Mouse (Mus musculus): ENCODE measurements around the gene Pnp2.
"Not testable (repeated sequence)": the region's sequence is repeated elsewhere in the genome, so short reads cannot be mapped to it uniquely, and the experiment has no call there.

Gene Pnp2

DNA sequence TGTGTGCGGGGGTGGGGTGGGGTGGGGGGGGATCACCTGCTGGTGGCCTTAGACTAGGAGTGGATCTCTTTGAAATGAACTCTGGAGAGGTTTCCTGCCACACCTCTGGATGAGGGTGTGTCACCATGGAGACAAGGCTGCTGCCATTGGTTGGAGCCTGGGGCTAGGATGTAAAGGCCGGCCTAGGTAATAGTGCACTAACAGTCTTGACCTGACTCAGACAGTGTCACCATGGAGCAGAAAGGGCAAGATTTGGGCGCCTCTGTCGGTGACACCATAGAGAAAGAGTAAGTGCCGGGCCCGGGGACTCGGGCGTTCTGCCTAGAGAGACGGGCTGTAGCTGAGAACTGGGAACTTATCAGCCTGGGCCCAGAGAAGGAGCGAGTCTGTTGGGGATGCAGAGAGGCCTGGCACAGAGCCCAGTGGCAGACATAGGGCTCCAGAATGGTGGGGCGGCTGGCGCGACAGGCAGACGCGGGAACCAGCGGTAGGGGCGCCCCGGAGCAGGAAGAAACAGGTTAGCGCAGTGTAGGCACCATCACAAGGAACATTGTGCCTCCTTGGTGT is at the start of gene Pnp2:
Gene Pnp2, plus strand, starts transcription at position 51 of the 567 bp plus-strand sequence.
- not testable (repeated sequence) for DNase-seq (ENCODE audit: low read depth, low spot score)

DNA sequence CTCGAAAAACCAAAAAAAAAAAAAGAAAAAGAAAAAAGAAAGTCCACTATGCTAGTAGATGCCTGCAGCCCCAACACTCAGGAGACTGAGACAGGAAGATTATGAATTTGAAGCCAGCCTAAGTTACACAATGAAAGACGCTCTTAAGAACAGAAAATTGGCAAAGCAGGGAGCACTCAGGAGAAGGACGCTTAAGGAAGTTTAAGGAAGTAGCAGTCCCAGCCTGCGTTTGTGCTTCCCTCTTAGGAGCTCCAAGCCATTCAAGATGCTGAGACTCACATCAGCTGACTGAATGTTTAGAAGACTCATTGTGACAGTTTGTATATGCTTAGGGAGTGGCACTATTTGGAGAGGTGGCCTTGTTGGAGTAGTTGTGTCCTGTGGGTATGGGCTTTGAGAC is 47.7 kb upstream of the Pnp2 start:
- DNase-seq (ENCODE audit: low read depth, low spot score): no peak

DNA sequence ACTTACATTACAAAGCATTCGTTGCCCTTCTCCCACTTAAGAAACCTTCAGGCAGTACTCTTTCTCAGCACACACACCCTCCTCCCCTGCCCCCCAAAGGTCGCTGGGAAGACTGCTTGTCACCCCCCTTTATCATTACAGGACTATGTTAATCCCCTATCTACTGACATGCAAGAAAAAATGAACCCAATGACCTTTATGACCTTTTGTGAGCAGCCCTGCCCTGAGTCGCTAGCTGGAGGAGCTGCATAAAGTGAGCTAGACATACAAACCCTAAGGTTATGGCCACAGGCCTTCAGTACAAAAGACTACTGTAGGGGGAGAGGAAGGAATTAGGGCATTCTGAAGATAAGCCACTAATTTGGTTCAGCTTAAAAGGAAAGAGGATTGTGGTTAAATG is 44.4 kb upstream of the Pnp2 start:
- DNase-seq (ENCODE audit: low read depth, low spot score): no peak

DNA sequence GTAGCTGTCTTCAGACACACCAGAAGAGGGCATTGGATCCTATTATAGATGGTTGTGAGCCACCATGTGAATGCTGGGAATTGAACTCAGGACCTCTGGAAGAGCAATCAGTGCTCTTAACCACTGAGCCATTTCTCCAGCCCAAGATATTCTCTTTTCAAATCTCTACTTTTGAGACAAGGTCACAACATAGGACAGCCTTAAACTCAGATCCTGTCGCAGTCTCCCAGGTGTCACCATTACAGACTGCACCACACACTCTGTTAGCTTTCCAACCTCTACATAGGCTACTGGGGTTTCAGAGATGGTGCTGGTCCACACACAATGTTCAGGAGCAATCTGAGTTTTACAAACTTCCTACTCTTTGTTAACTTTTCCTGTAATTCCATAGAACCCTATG is 32.4 kb upstream of the Pnp2 start:
- not testable (repeated sequence) for DNase-seq (ENCODE audit: low read depth, low spot score)

DNA sequence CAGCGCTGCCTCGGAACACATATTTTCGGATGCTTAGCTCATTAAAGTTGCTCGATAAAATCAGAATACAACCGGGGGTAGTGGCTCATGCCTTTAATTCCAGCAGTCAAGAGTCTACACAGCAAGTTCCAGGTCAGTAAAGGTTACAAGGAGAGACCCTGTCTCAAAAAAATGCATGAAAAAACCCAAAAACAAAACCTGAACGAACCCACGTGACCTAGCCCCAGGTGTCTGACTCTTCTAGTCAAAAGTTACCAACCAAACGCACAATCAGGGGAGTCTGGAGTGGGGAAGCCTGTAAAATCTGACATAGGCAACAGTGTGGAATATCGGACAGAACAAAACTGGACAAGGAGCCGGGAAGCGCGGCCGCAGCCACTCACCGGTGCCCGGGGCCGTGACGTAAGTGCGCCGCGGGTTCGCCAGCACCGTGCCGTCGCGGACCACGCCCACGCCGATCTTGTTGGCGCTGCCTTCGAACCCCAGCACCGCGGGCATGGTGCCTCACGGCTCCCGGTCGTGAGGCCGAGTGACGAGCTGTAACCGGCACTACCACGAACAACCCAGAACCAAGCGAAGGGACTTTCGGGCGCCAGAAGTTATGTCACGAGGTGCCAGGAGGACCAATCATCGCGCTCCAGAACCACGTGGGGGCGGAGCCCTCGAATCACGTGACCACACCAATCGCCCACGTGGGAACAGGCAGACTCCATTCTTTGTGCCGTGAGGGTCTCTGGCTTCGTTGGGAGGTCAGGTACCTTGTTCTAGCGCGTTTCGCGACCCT is 31.3 kb upstream of the Pnp2 start, which contains the start of the genes Osgep and Apex1:
Gene Osgep, minus strand, starts transcription at position 613 of the 784 bp plus-strand sequence.
Gene Apex1, plus strand, starts transcription at position 688 of the 784 bp plus-strand sequence.
- DNase-seq (ENCODE audit: low read depth, low spot score): peak; percentile 95

DNA sequence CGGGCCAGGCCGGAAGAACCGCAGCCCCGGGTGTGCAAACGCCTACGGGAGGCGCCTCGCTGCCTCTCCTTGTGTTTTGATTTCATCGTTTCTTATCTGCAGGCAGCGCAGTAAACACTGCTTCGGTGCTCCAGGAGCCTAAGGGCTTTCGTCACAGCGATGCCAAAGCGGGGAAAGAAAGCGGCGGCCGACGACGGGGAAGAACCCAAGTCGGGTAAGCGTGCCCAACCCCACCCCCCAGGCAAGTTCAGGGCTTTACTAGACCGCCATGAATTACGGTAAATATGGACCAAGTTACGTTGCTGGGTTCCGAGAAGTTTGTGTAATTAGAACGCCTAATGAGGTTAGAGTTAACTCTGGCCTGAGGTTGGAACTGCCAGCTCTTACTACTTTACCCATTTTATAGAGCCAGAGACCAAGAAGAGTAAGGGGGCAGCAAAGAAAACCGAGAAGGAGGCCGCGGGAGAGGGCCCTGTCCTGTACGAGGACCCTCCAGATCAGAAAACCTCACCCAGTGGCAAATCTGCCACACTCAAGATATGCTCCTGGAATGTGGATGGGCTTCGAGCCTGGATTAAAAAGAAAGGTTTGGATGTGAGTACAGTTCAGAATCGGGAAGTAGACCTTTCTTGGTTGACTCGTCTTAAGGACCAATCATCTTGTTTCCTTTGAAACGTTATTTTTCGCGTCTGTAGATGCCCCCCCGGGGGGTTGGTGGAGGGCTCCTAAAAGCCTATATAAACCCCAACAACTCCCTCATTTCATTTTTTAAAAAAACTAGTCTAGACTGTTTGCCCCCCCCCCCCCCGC is 30.5 kb upstream of the Pnp2 start:
- no peak for DNase-seq (ENCODE audit: low read depth, low spot score)

DNA sequence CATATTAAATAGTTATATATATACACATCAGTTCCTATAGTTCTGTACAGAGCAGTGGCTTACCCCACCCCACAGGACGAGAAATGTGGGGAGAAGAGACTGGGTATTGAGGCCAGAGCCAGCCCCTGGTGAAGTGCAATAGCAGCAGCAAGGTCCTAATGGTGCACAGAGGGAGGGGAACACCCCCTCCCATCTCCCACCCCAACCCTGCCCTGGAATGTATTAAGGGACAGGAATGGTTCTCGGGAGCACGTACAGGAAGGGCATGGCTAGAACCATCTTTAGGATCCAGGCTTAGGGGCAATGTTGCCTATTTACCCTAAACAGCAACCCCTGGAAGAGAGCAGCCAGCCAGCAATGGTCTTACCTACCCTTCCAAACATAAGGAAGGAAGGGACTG is 28.4 kb upstream of the Pnp2 start:
- DNase-seq (ENCODE audit: low read depth, low spot score): no peak

DNA sequence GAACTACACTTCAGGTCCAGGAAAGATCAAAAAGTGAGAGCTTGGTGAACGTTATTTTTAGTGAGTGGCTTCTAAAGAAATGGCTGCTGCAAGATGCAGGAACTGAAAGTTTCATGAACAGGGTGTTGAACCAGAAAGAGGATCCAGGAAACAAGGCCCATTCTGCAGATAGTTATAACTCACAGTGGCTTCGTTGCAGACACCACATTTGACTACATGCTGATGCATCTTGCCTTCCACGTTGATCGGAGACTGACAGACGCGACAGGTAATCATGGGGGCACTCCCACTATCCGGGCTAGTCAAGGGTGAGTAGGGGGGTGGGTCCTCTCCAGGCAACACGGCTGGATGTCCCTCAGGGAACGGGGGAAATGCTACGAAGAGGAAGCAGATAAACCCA is 25.8 kb upstream of the Pnp2 start:
- DNase-seq (ENCODE audit: low read depth, low spot score): no peak

DNA sequence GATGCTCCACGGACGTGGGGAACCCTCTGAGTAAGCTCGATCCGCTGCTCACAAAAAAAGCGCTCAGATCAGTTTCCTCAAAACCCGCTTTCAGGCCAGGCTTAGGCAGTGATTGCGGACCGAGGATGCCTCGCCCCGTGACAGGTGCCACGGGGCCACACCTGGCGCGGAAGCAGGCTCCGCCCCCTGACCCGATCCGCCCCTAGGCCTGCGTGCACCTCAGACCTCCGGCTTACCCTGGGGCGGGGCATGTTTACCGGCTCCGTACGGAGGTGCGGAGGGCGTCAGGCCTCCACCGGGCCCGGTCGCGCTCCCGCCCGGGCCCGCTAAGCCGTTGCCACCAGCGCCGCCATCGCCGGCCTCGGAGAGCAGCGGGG is 25.4 kb upstream of the Pnp2 start:
- no peak for DNase-seq (ENCODE audit: low read depth, low spot score)

DNA sequence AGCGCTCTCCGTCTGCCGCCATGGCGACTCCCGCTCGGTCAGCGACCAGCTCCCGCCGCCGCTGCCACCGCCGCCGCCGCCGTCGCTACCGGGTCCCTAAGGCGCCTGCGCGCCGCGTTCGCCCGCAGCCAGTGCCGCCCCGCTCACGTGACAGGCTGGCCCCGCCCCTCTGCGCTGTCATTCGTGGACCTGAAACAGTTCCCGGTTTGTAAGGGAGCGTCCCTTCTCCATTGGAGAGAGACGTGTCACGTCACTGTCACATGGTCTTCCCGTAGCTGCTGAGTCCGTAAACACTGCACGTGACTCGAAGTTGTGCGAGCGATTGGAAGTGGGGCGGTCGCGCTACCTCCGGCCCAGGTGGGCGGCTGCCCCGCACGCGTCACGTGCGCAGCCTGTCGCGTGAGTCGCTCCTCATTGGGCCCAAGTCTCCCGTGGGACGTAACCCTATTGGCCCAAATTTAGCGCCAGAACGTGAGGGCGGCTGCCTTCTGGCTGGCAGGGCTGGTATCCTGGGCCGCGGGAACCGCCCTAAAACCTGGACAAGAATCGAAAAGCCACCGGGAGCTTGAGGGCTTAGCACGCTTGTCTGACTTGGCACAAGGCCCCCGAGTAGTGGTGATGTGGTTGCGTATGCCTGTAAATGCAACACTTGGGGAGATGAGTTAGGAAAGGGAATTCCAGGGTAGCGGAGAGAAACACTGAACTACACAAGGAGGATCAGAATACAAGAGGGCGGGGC is 24.9 kb upstream of the Pnp2 start, which contains the start of the genes Pip4p1 and Pnp:
Gene Pip4p1, minus strand, starts transcription at position 103 of the 739 bp plus-strand sequence.
Gene Pnp, plus strand, starts transcription at position 329 of the 739 bp plus-strand sequence.
- peak; percentile 99 for DNase-seq (ENCODE audit: low read depth, low spot score)

DNA sequence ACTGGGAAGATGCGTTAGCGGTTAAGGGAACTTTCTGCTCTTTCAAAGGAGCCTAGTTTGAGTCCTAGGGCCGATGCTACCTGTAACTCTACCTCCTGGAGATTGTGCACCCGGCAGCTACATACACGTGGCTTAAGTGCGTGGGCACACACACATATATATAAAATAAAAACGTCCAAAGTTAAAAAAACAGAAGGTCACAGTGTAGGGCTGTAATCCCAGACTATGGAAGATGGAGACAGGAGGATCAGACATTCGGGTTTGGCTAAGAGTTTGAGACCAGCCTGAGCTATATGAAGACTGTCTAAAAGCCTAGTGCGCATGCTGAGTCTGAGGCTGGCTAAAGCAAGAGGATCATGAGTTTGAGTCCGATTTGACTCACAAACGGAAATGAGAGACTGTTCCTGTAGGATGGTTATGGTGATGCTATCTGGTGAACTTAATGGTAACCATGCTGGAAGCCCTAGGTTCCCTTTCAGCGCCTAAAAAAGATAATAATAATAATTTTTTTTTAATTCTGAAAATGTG is 24.2 kb upstream of the Pnp2 start:
- no peak for DNase-seq (ENCODE audit: low read depth, low spot score)

DNA sequence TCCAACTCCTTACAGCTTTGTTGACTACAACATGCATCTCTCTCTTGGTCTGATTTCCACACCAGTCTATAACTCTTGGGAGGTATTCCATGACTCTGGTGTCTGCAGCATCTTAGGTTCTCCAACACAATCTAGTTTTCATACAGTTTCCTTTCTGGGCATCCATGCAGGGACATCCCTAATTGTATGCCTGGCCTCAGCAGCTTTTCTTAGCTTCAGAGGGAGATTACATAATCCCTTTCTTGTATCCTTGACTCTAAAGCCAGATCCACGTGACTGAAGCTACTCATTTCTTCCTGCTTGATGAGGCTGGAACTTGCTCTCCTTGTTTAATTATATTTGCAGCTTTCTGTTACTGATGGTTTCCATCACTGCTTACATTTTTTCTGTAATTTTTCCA is 19.1 kb upstream of the Pnp2 start:
- DNase-seq (ENCODE audit: low read depth, low spot score): no peak

DNA sequence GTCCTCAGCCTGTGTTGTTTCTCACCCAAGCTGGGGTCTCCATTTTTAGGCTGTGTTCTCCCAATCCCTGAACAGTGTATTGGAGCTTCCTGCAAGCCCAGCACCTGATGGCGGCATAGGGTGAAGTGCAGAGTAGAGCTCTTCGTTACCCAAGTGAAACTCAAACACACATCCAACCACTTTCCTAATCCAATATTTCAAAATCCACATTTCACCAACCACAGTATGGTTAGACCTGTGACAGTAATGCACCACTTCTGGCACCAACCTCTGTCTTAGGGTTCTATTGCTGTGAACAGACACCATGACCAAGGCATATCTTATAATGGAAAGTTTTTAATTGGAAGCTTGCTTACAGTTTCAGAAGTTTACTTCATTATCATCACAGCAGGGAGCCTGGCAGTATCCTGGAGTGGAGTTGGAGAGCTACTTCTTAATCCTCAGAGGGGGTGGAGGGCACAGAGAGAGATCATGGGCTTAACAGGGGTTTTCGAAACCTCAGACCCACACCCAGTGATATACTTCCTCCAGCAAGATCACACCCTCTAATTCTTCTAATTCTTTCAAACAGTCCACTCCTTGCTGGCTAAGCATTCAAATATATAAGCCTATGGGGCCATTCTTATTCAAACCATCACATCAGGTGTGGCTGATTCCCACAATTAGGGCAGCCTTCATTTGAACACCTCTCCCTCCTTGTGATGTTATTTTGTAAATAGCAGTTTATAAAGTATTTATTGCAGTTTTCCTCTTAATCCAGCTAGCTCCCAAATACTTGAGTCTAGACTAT is 17.5 kb upstream of the Pnp2 start:
- DNase-seq (ENCODE audit: low read depth, low spot score): no peak

DNA sequence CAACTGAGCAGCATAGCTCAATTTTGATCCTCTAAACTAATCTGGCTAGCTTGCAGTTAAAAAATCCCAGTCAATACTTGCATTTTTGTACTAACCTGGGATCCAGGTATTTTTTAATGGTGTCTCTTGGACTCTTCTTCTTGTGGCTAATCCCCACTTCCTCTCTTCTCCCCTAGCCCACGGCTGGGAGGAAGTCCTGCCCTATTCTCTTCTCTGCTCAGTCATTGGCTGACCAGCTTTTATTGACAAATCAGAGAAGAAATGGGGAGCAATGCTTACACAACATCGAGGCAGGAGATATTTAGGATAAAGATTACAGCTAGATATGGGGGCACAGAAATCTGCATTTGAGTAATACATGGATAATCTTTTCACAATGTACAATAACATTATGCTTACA is 16.9 kb upstream of the Pnp2 start:
- DNase-seq (ENCODE audit: low read depth, low spot score): no peak

DNA sequence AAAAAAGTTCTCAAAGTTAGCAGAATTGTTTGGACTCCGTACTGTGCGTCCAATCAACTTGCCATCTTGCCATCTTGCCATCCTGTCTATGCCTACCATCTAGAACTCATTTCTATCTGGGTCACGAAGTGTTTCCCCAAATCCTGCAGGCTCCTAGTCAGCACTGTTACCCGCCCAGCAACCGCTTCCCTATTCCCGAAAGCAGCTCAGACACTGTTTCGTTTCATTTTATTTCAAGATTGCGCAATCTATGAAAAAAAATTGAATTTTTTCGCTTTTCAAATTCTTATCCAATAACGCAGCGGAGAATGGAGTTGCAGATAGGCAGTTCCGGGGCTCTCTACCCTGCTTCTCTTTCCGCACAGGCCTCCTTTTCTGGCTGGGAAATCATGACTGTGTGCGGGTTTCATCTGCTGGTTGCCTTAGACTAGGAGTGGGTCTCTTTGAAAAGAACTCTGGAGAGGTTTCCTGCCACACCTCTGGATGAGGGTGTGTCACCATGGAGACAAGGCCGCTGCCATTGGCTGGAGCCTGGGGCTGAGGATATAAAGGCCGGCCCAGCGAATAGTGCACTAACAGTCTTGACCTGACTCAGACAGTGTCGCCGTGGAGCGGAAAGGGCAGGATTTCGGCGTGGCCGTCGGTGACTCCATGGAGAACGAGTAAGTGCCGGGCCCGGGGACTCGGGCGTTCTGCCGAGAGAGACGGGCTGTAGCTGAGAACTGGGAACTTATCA is 11.7 kb upstream of the Pnp2 start, which contains the start of gene Gm49342:
Gene Gm49342, plus strand, starts transcription at position 586 of the 736 bp plus-strand sequence.
- peak; percentile 80 for DNase-seq (ENCODE audit: low read depth, low spot score)

DNA sequence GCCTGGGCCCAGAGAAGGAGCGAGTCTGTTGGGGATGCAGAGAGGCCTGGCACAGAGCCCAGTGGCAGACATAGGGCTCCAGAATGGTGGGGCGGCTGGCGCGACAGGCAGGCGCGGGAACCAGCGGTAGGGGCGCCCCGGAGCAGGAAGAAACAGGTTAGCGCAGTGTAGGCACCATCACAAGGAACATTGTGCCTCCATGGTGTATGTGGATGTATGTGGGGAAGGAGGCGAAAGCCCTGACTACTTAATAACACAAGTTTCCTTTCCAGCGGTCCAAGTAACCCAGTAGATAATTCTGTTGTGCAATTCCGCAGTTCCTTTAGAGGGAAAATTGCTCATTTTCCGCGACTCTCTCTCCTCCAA is 11.1 kb upstream of the Pnp2 start:
- not testable (repeated sequence) for DNase-seq (ENCODE audit: low read depth, low spot score)

DNA sequence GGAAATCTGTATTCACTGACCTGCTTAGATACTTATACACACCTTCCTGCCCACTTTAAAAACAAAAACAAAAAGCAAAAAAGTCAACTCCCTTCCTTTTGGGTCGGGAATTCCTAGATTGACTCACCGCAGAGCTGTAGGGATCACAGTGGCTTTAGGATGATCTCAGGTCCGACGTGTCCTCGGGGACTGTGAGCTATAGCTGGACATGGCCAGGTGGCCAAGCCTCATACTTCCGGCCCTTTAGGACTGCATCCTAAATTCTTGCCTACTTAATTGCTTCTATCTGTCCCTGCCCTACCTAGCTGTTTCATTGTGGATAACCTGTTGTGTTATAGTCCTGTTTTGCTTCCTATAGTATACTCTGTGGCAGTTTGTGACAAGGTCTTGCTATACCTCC is 10.7 kb upstream of the Pnp2 start:
- DNase-seq (ENCODE audit: low read depth, low spot score): not testable (repeated sequence)

DNA sequence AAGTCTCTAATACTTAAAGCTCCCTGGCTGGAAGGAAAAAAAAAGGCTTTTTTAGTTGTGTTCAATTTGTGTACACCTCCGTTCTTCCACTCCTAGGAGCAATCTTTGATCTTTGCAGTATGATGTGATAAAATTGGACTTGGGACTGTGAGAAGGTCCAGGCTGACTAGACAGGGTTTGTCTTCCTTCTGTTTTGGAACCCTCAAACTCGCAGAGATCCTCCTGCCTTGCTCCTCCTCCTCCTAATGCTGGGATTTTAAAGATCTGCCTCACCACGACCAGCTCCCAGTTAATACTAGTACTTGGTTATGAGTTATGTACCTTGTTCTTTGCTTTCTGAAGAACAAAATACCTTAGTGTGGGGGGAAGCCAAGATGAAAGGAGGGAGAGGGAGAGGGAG is 10.3 kb upstream of the Pnp2 start:
- DNase-seq (ENCODE audit: low read depth, low spot score): not testable (repeated sequence)

DNA sequence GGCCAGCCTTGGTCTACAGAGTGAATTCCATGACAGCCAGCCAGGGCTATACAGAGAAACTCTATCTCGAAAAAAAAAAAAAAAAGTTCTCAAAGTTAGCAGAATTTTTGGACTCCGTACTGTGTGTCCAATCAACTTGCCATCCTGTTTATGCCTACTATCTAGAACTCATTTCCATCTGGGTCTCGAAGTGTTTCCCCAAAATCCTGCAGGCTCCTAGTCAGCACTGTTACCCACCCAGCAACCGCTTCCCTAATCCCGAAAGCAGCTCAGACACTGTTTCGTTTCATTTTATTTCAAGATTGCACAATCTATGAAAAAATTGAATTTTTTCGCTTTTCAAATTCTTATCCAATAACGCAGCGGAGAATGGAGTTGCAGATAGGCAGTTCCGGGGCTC is 305 bp upstream of the Pnp2 start:
- DNase-seq (ENCODE audit: low read depth, low spot score): no peak

DNA sequence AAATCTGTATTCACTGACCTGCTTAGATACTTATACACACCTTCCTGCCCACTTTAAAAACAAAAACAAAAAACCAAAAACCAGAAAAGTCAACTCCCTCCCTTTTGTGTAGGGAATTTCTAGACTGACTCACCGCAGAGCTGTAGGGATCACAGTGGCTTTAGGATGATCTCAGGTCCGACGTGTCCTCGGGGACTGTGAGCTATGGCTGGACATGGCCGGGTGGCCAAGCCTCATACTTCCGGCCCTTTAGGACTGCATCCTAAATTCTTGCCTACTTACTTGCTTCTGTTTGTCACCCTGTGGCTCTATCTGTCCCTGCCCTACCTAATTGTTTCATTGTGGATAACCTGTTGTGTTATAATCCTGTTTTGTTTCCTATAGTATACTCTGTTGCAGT is 932 bp downstream of the Pnp2 start:
- not testable (repeated sequence) for DNase-seq (ENCODE audit: low read depth, low spot score)

Data from telencephalon, adult 2 months (tissue).